Mouse (Mus musculus) heart, postnatal 0 days (tissue): ENCODE data around the gene Gpr108. TPM values are rescaled to one million over a fixed set of nuclear protein-coding genes. Genes with fewer than 3 reads are reported as not detected.

Experiments
- ATAC-seq: fragments of 200-750 bp; cut with Nextera tagmentation; 2 replicates; pipeline ENCODE4 v1.8.0; 2017; ENCODE audit warnings: low read depth, moderate number of reproducible peaks, moderate library complexity; ENCODE audit not compliant: insufficient read depth
- DNase-seq: peaks from one replicate; pipeline ENCODE4 v3.0.0-alpha.2; 2016; ENCODE audit warnings: low spot score
- H3K27ac ChIP-seq: fragments of 300-500 bp; sonication (generic); 2 replicates; pipeline ENCODE4 v1.5.1; 2014; ENCODE audit warnings: low read depth, mild to moderate bottlenecking
- H3K27me3 ChIP-seq: fragments of 300-500 bp; sonication (generic); 2 replicates; pipeline ENCODE4 v1.6.1; 2014; ENCODE audit warnings: low read length, mixed read lengths; ENCODE audit not compliant: control insufficient read depth, insufficient read depth
- H3K36me3 ChIP-seq: fragments of 300-500 bp; sonication (generic); replicated peaks from 2 replicates; pipeline ENCODE4 v1.6.1; 2014; ENCODE audit warnings: low read length, mixed read lengths; ENCODE audit not compliant: control insufficient read depth, insufficient read depth
- H3K4me1 ChIP-seq: fragments of 300-500 bp; sonication (generic); 2 replicates; pipeline ENCODE4 v1.6.1; 2014; ENCODE audit warnings: antibody characterized with exemption; ENCODE audit not compliant: control insufficient read depth, insufficient read depth
- H3K4me2 ChIP-seq: fragments of 300-500 bp; sonication (generic); 2 replicates; pipeline ENCODE4 v1.6.1; 2014; ENCODE audit warnings: low read depth, mild to moderate bottlenecking, low read length, moderate library complexity
- H3K4me3 ChIP-seq: fragments of 300-500 bp; sonication (generic); 2 replicates; pipeline ENCODE4 v1.5.1; 2014; ENCODE audit warnings: low read depth, low read length
- H3K9ac ChIP-seq: fragments of 300-500 bp; sonication (generic); replicated peaks from 2 replicates; pipeline ENCODE4 v1.6.1; 2014; ENCODE audit warnings: low read depth, low read length, mixed read lengths
- H3K9me3 ChIP-seq: fragments of 300-500 bp; sonication (generic); replicated peaks from 2 replicates; pipeline ENCODE4 v1.6.1; 2016; ENCODE audit warnings: low read length; ENCODE audit not compliant: control insufficient read depth
- CTCF ChIP-seq: IDR thresholded peaks from 2 replicates; pipeline ENCODE4 v1.5.1; 2016; ENCODE audit warnings: antibody characterized with exemption, control low read depth, low read depth
- EP300 ChIP-seq: IDR thresholded peaks from 2 replicates; pipeline ENCODE4 v1.6.1; 2016; ENCODE audit warnings: antibody characterized with exemption, low read depth
- WGBS: fragments of 180-500 bp; shearing (Covaris S2); extraction: QIAGEN DNeasy Blood & Tissue Kit; methylation state at CpG from one replicate; pipeline ENCODE4 v1.1.7; 2014; 5-methylcytosine and 5-hydroxymethylcytosine counted together
- polyA plus RNA-seq: library from polyadenylated mRNA; unstranded; fragments of >200 nt; fragmentation: Nextera tagmentation; extraction: Ambion mirVana; gene quantifications from 2 replicates; pipeline ENCODE4 v1.2.1, GENCODE M21; 2015
- total RNA-seq: library from RNA; depleted of rRNA; stranded (reverse); fragments of >200 nt; gene quantifications from 2 replicates; pipeline ENCODE4 v1.2.3, GENCODE M21; 2014; ENCODE audit warnings: low replicate concordance

The Gpr108 gene
- total and polyA plus RNA-seq, 2 experiments from 2014 or later: 23.3 to 30.1 TPM

DNA sequence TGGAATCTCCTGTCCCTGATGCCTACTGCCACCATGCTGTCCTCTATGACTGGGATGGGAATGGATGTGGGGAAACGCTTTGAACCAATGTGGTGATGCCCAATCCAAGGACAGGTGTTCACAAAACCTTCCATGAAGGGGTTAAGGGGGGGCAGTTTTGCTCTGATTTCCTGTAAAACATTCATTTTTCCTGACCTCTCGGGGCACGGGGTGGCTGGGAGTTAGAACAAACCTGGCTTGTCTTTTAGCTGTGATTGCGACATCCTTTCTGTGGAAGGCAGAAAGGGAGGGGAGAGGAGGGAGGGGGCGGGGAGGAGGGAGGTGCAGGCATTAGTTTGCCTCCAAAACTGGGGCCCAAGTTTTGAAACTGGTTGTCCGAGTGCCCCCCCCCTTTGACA is 17.5 kb downstream of the Gpr108 start:
- Histone ChIP-seq H3K9ac (no peak overlapping the region), H3K4me1 (no peaks in the 10 kb centered on the region), H3K4me3 (no peak overlapping the region), H3K9me3 (no peaks in the 10 kb centered on the region), H3K27ac (no peak overlapping the region), H3K27me3 (0 out of 2 replicates have a peak, but pooled peaks cover 5% of the 10 kb centered on the region), H3K36me3 (peaks cover 15% of the 10 kb centered on the region), H3K4me2 (no peak overlapping the region)
- no peak for TF ChIP-seq EP300
- no peak for TF ChIP-seq CTCF
- no peak for ATAC-seq
- WGBS: 48% methylated on average over 5 of the region's 6 CpGs
- DNase-seq: no peak

DNA sequence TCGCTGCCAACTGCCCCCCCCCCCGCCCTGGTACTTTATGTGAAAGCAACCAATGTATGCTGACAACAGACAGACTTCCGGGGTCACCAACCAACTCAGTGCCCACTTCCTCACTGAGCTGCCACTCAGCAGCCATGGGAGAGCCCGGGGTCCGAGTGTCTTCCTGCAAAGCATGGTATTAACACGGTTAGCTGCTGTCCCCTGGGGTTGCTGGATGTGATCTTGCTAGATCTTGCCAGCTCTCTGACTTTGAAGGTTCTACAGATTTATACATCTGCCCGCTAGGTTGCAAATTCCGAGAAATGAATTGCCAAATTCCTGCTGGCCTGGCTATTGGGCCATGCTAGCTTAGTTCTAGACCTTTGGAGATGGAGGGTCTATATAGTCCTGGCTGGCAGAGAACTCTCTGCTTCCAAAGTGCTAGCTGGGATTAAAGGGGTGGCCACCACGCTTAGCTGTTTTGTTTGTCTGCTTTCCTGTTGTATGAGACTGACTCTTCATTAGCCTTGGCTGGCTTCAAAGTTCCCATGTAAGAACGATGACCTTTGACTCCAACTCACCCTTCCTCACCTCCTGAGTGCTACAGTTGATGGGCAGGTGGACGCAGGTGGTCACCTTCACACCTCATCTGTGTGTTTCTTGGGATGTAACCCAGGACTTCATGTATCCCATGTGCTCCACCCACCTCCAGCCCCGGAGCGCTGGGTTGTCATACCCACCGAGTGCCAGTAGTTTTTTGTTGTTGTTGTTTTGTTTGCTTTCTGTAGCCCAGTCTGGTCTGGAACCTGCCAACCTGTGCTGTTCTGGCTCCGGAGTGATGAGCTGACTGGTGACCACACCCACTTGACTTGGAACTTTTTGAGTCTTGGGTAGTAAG is 18.2 kb downstream of the Gpr108 start:
- no peak for DNase-seq
- Histone ChIP-seq H3K4me2 (no peak overlapping the region), H3K36me3 (peaks cover 10% of the 10 kb centered on the region), H3K27me3 (0 out of 2 replicates have a peak, but pooled peaks cover 11% of the 10 kb centered on the region), H3K9me3 (no peaks in the 10 kb centered on the region), H3K9ac (no peak overlapping the region), H3K4me1 (no peaks in the 10 kb centered on the region), H3K27ac (no peak overlapping the region), H3K4me3 (no peak overlapping the region)
- ATAC-seq: no peak
- TF ChIP-seq EP300: no peak
- TF ChIP-seq CTCF: no peak
- WGBS: 73% methylated on average over 15 of the region's 15 CpGs

GRCm38 (mm10) chr17:57228873-57229272 is 19.4 kb downstream of the Gpr108 start:
- 0 out of 2 replicates have a peak, but pooled peaks cover 15% of the 10 kb centered on the region for H3K27me3 ChIP-seq
- H3K27ac ChIP-seq: no peak overlapping the region
- no peak overlapping the region for H3K4me3 ChIP-seq
- no peak for TF ChIP-seq CTCF
- TF ChIP-seq EP300: no peak
- H3K36me3 ChIP-seq: no peaks in the 10 kb centered on the region
- no peak overlapping the region for H3K9ac ChIP-seq
- WGBS: 65% methylated on average over 3 of the region's 3 CpGs
- H3K4me2 ChIP-seq: no peak overlapping the region
- no peaks in the 10 kb centered on the region for H3K4me1 ChIP-seq
- ATAC-seq (no peak), DNase-seq (no peak)
- no peaks in the 10 kb centered on the region for H3K9me3 ChIP-seq

DNA sequence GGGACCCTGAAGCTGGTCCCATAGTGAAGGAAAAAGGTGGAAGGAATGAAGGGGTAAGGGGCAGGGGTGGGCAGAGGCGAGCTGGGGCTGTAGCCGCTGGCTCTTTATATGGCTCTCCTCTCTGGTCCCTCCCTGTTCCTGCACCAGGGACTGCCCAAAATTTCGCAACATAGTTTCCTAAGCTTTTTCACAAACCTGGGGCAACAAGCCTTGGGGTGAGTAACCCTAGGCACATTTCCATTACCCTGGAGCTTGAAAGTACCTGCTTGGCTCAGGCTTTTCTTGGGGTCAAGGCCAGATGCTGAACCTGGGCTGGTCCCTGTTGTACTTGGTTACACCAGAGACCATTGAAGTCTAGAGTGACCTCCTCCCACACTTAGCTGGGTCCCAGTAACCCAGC is 20.2 kb downstream of the Gpr108 start, which contains the start of gene C3:
C3 (minus strand) TSS at position 123 of the 400 bp plus-strand sequence.
- Histone ChIP-seq H3K4me2 (no peak within 1 kb of the TSS), H3K9me3 (no peaks in the 10 kb centered on the region), H3K4me1 (no peaks in the 10 kb centered on the region), H3K36me3 (no peaks in the 10 kb centered on the region), H3K27ac (no peak within 1 kb of the TSS), H3K4me3 (no peak within 1 kb of the TSS), H3K27me3 (0 out of 2 replicates have a peak, but pooled peaks cover 15% of the 10 kb centered on the region), H3K9ac (no peak within 1 kb of the TSS)
- 53% methylated on average over 3 of the region's 3 CpGs for WGBS
- DNase-seq (no peak), ATAC-seq (no peak)
- TF ChIP-seq EP300: no peak
- no peak for TF ChIP-seq CTCF

DNA sequence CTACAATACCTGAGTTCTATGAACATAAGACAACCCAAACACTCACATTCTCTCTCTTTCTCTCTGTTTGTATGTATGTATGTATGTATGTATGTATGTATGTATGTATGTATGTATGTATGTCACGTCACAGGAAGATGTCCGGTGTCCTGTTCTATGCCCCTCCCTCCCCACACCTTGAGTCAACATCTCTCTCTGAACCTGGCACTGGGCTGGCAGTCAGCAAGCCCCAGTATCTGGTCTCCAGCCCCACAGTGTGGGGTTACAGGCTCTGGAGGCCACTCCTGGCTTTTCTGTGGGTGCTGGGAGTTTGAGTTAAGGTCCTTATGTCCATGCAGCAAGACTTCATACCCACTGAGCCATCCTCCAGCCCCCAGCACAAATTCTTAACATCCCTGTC is 20.8 kb downstream of the Gpr108 start:
- H3K4me1 ChIP-seq: no peaks in the 10 kb centered on the region
- H3K4me3 ChIP-seq: no peak overlapping the region
- 0 out of 2 replicates have a peak, but pooled peaks cover 15% of the 10 kb centered on the region for H3K27me3 ChIP-seq
- H3K9me3 ChIP-seq: no peaks in the 10 kb centered on the region
- H3K27ac ChIP-seq: no peak overlapping the region
- DNase-seq (no peak), ATAC-seq (no peak)
- 96% methylated on average over 2 of the region's 2 CpGs for WGBS
- H3K36me3 ChIP-seq: no peaks in the 10 kb centered on the region
- TF ChIP-seq CTCF: no peak
- no peak for TF ChIP-seq EP300
- no peak overlapping the region for H3K9ac ChIP-seq
- H3K4me2 ChIP-seq: no peak overlapping the region
